Mouse (Mus musculus): Measurements from ENCODE around the gene Cyp4f16.
"Not testable (repeated sequence)": the region's sequence is repeated elsewhere in the genome, so short reads cannot be mapped to it uniquely, and the experiment has no call there.

DNA sequence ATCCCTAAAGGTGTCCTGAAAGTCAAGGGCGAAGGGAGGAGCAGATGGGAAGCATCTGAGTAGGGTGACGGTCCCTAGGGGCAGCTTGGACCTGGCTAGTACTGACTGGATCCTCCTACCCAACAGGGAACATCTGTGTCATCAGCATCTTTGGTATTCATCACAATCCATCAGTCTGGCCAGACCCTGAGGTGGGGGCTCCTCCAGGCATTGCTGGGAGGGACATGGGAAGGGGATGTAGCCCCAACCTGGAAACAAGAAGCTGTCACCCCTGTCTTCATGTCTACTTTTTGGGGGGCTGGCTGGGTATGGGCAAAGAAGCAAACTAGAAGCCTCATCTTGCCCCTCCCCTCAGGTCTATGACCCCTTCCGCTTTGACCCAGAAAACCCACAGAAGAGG is 14.0 kb downstream of the Cyp4f16 start:
- TF ChIP-seq CTCF (IDR thresholded peaks at IDR 0.05; ENCODE audit: borderline replicate concordance, control insufficient read depth, extremely low read depth, insufficient read depth, low read length, poor library complexity); POLR2A (IDR thresholded peaks at IDR 0.05; ENCODE audit: control insufficient read depth, extremely low read depth, insufficient read depth, low read length, poor library complexity): not testable (repeated sequence)
